In genomic region chr7:124319451-124319850, GRCm38 (mm10) we compare ENCODE assay signal across 11 mouse cellular contexts.
A peak's percentile ranks its signal among the peaks of the same experiment; 100 is the strongest.
DNase-seq lines count a peak whose midpoint lies in the region; ATAC-seq and TF ChIP-seq lines count a peak whose summit lies in the region.
"Had no signal": no experiment of that assay in that cellular context is flagged by ENCODE, and none has a peak within 500 bp of the region (broad histone marks: within the 10 kb centered on the region; RNA-seq: fewer than 3 reads in every experiment).

No protein-coding gene starts in this region.

- no peak overlapping the region for H3K4me2 ChIP-seq in lung, postnatal 0 days (replicated peaks; ENCODE audit: low read depth, low read length)
- H3K4me2 ChIP-seq: intestine, embryonic 15.5 days had no signal

- intact Hi-C loops in heart, postnatal 25 days (cut with DNase I), result no loop called here

- WGBS in lung, adult 2 months, result 71% methylated on average over 4 of the region's 4 CpGs
- WGBS in embryonic facial prominence, embryonic 10.5 days, result 89% methylated on average over 4 of the region's 4 CpGs
- WGBS in lung, postnatal 0 days, result 67% methylated on average over 4 of the region's 4 CpGs

- H3K9me3 ChIP-seq in embryonic facial prominence, embryonic 10.5 days, result no peaks in the 10 kb centered on the region
- H3K9me3 ChIP-seq in lung, postnatal 0 days (ENCODE audit: low read length), result no peaks in the 10 kb centered on the region
- H3K9me3 ChIP-seq: intestine, embryonic 15.5 days had no signal

- H3K4me3 ChIP-seq in lung, adult 2 months (replicated peaks; ENCODE audit: extremely low read depth, low read depth, low read length), result no peak overlapping the region
- no peak overlapping the region for H3K4me3 ChIP-seq in embryonic facial prominence, embryonic 10.5 days
- H3K4me3 ChIP-seq in lung, postnatal 0 days (ENCODE audit: low read depth, low read length), result no peak overlapping the region
- H3K4me3 ChIP-seq: intestine, embryonic 15.5 days had no signal

- no peak overlapping the region for H3K9ac ChIP-seq in lung, postnatal 0 days (replicated peaks; ENCODE audit: low read depth)
- H3K9ac ChIP-seq: intestine, embryonic 15.5 days had no signal

- TF ChIP-seq CTCF in lung, adult 2 months (IDR thresholded peaks at IDR 0.05; ENCODE audit: insufficient read depth, low read length), result no peak
- no peak for TF ChIP-seq CTCF in lung, postnatal 0 days (IDR thresholded peaks at IDR 0.05)

- ATAC-seq in lung, postnatal 0 days, result no peak
- ATAC-seq: intestine, embryonic 15.5 days had no signal

- no peaks in the 10 kb centered on the region for H3K4me1 ChIP-seq in lung, adult 2 months (ENCODE audit: control insufficient read depth, insufficient read depth, low read length)
- no peaks in the 10 kb centered on the region for H3K4me1 ChIP-seq in embryonic facial prominence, embryonic 10.5 days
- no peaks in the 10 kb centered on the region for H3K4me1 ChIP-seq in lung, postnatal 0 days (ENCODE audit: insufficient read depth, low read depth, low read length)
- H3K4me1 ChIP-seq: intestine, embryonic 15.5 days had no signal

- TF ChIP-seq EP300 in lung, postnatal 0 days (IDR thresholded peaks at IDR 0.05), result no peak

- no peak for TF ChIP-seq POLR2A in lung, adult 2 months (IDR thresholded peaks at IDR 0.05; ENCODE audit: borderline replicate concordance, extremely low read depth, low read depth, low read length)

- DNase-seq in lung, postnatal 25 days (ENCODE audit: low spot score), result peak; percentile 1
- no peak for DNase-seq in lung, adult 2 months
- peak; percentile 45 to 52 for DNase-seq in frontal cortex, adult 2 months (ENCODE audit: extremely low spot score in 1 of 2, low spot score in 1 of 2)
- peak; percentile 42 to 71 for DNase-seq in layer of hippocampus, postnatal 36 days
- peak; percentile 7 for DNase-seq in right cerebral cortex, postnatal 4 days
- DNase-seq in heart, postnatal 25 days (ENCODE audit: low spot score), result no peak
- no peak for DNase-seq in embryonic facial prominence, embryonic 10.5 days (ENCODE audit: low spot score)
- no peak for DNase-seq in lung, postnatal 0 days (ENCODE audit: low spot score)
- DNase-seq: lung, postnatal 10 days; thymus, adult 18-20 months had no signal

- H3K36me3 ChIP-seq in embryonic facial prominence, embryonic 10.5 days (replicated peaks), result no peaks in the 10 kb centered on the region
- H3K36me3 ChIP-seq in lung, postnatal 0 days (ENCODE audit: insufficient read depth, low read length), result no peaks in the 10 kb centered on the region
- H3K36me3 ChIP-seq: intestine, embryonic 15.5 days had no signal

- H3K27me3 ChIP-seq in embryonic facial prominence, embryonic 10.5 days (replicated peaks; ENCODE audit: low read depth, poor library complexity, severe bottlenecking), result no peaks in the 10 kb centered on the region
- no peaks in the 10 kb centered on the region for H3K27me3 ChIP-seq in lung, postnatal 0 days (replicated peaks; ENCODE audit: insufficient read depth, low read length)
- H3K27me3 ChIP-seq: intestine, embryonic 15.5 days had no signal

- H3K27ac ChIP-seq in embryonic facial prominence, embryonic 10.5 days (replicated peaks), result no peak overlapping the region
- H3K27ac ChIP-seq in lung, postnatal 0 days (ENCODE audit: low read length), result no peak overlapping the region
- H3K27ac ChIP-seq: intestine, embryonic 15.5 days had no signal

Comparison
In these comparisons a context has a peak if more than half of its experiments do, and no peak if none do; other contexts are left out.
1. DNase-seq: peak in lung, postnatal 25 days (single experiment), frontal cortex, adult 2 months (2 of 2), layer of hippocampus, postnatal 36 days (2 of 2) and right cerebral cortex, postnatal 4 days (single experiment); none in lung, adult 2 months (single experiment), heart, postnatal 25 days (single experiment), embryonic facial prominence, embryonic 10.5 days (single experiment) and lung, postnatal 0 days (single experiment).